Mouse (Mus musculus) naive thymus-derived CD4-positive, alpha-beta T cell, adult 2 months (primary cell): ENCODE results near the gene Pnliprp1.

Source experiments
- DNase-seq: peaks from one replicate; pipeline ENCODE4 v3.0.0-alpha.2; 2011; ENCODE audit warnings: low read depth

Pnliprp1 gene

GRCm38 (mm10) chr19:58776461-58776860, 47.8 kb downstream of the Pnliprp1 start:
- DNase-seq = no peak

GRCm38 (mm10) chr19:58781566-58781965, 52.9 kb downstream of the Pnliprp1 start:
- DNase-seq = no peak

- no peak for DNase-seq
These were observed 55.3 kb downstream of the Pnliprp1 start for GRCm38 (mm10) chr19:58783938-58784337.

GRCm38 (mm10) chr19:58789194-58789593, 60.5 kb downstream of the Pnliprp1 start:
- no peak for DNase-seq
